ENCODE assay signal across 8 mouse cellular contexts in the genomic region with DNA sequence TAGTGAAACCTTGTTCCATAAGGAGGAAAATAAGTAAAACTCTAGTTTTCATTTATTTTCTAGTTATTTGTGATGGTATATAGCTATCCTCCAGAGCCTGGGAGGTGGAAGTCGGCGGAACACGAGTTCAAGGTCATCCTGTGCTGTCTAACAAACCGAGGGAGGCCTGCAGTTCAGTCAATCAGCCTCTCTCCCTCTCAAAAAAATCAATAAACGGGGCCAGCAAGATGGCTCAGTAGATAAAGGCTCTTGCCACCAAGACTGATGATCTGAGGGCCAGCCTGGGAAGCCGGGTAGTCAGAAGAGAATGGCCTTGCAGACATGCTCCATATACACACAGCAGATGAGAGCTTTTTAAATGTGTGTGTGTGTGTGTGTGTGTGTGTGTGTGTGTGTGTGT. TPM values are rescaled to one million over a fixed set of nuclear protein-coding genes. Genes with fewer than 3 reads are reported as not detected.
DNase-seq lines count a peak whose midpoint lies in the region; ATAC-seq and TF ChIP-seq lines count a peak whose summit lies in the region.

No protein-coding gene starts in this region.

- no peak for ATAC-seq in lung, embryonic 16.5 days (ENCODE audit: low read depth)
- no peak for ATAC-seq in limb, embryonic 14.5 days (ENCODE audit: low FRiP score, low read depth)
- ATAC-seq in stomach, embryonic 16.5 days (ENCODE audit: insufficient read depth, low FRiP score) = no peak
- no peak for ATAC-seq in erythroblast, adult 5-6 weeks (replicated peaks; ENCODE audit: low FRiP score, poor library complexity, severe bottlenecking)

- no peaks in the 10 kb centered on the region for H3K9me3 ChIP-seq in lung, embryonic 16.5 days (ENCODE audit: control insufficient read depth, low read length)
- H3K9me3 ChIP-seq in limb, embryonic 14.5 days (ENCODE audit: control insufficient read depth, low read length) = no peaks in the 10 kb centered on the region
- no peaks in the 10 kb centered on the region for H3K9me3 ChIP-seq in stomach, embryonic 16.5 days (replicated peaks; ENCODE audit: control insufficient read depth, low read length)

- H3K27me3 ChIP-seq in lung, embryonic 16.5 days (ENCODE audit: control insufficient read depth, insufficient read depth, low read depth, low read length) = no peaks in the 10 kb centered on the region
- H3K27me3 ChIP-seq in limb, embryonic 14.5 days (ENCODE audit: control insufficient read depth, insufficient read depth, low read length) = no peaks in the 10 kb centered on the region
- H3K27me3 ChIP-seq in stomach, embryonic 16.5 days (ENCODE audit: control insufficient read depth, insufficient read depth, low read length) = no peaks in the 10 kb centered on the region

- peak overlapping the region; percentile 75 for H3K4me3 ChIP-seq in lung, embryonic 16.5 days (ENCODE audit: low read length)
- peak overlapping the region; percentile 98 for H3K4me3 ChIP-seq in limb, embryonic 14.5 days (replicated peaks; ENCODE audit: low read length)
- H3K4me3 ChIP-seq in stomach, embryonic 16.5 days (replicated peaks; ENCODE audit: low read length) = peak overlapping the region; percentile 88

- peak overlapping the region; percentile 100 for H3K27ac ChIP-seq in lung, embryonic 16.5 days (ENCODE audit: low read length)
- H3K27ac ChIP-seq in limb, embryonic 14.5 days (replicated peaks; ENCODE audit: low read depth, low read length) = peak overlapping the region; percentile 100
- H3K27ac ChIP-seq in stomach, embryonic 16.5 days (ENCODE audit: low read length) = peak overlapping the region; percentile 100

- 18% methylated on average over 6 of the region's 6 CpGs for WGBS in lung, embryonic 16.5 days
- WGBS in limb, embryonic 14.5 days = 30% methylated on average over 6 of the region's 6 CpGs
- 18% methylated on average over 6 of the region's 6 CpGs for WGBS in stomach, embryonic 16.5 days

- H3K4me1 ChIP-seq in lung, embryonic 16.5 days (replicated peaks; ENCODE audit: control insufficient read depth, insufficient read depth, low read length) = peaks cover 18% of the 10 kb centered on the region
- H3K4me1 ChIP-seq in limb, embryonic 14.5 days (ENCODE audit: control insufficient read depth, insufficient read depth, low read length) = peaks cover 28% of the 10 kb centered on the region
- H3K4me1 ChIP-seq in stomach, embryonic 16.5 days (ENCODE audit: control insufficient read depth, insufficient read depth, low read length) = peaks cover 28% of the 10 kb centered on the region

- TF ChIP-seq POLR2A in limb, embryonic 14.5 days (IDR thresholded peaks at IDR 0.05; ENCODE audit: borderline replicate concordance, extremely low read depth, insufficient read depth, insufficient read length) = no peak

- H3K4me2 ChIP-seq in lung, embryonic 16.5 days (ENCODE audit: low read depth, low read length) = peak overlapping the region; percentile 71
- peak overlapping the region; percentile 97 for H3K4me2 ChIP-seq in limb, embryonic 14.5 days (replicated peaks; ENCODE audit: low read depth, low read length, severe bottlenecking)
- peak overlapping the region; percentile 91 for H3K4me2 ChIP-seq in stomach, embryonic 16.5 days (ENCODE audit: low read depth, low read length)

- H3K36me3 ChIP-seq in lung, embryonic 16.5 days (ENCODE audit: control insufficient read depth, insufficient read depth, low read length) = no peaks in the 10 kb centered on the region
- H3K36me3 ChIP-seq in limb, embryonic 14.5 days (ENCODE audit: control insufficient read depth, insufficient read depth, low read length) = no peaks in the 10 kb centered on the region
- no peaks in the 10 kb centered on the region for H3K36me3 ChIP-seq in stomach, embryonic 16.5 days (ENCODE audit: control insufficient read depth, insufficient read depth, low read length)

- peak; percentile 49 for DNase-seq in adrenal gland, adult 2 months
- no peak for DNase-seq in adrenal gland, adult 18-20 months (ENCODE audit: low spot score in 2 of 2)
- no peak for DNase-seq in lung, postnatal 14 days
- no peak for DNase-seq in limb, embryonic 14.5 days (ENCODE audit: low spot score)
- no peak for DNase-seq in cerebellum, postnatal 10 days

- peak overlapping the region; percentile 93 for H3K9ac ChIP-seq in lung, embryonic 16.5 days (ENCODE audit: low read length)
- peak overlapping the region; percentile 98 for H3K9ac ChIP-seq in limb, embryonic 14.5 days (ENCODE audit: low read depth, low read length, severe bottlenecking)
- H3K9ac ChIP-seq in stomach, embryonic 16.5 days (ENCODE audit: low read length) = peak overlapping the region; percentile 98

RNA-seq across cellular contexts. Expression of gene Tnrc18, which starts 6.6 kb away (rescaled TPM):
- 10 to 100 TPM; 58.6 to 72.1 TPM for total RNA-seq in adrenal gland, adult 2 months (2021)
- 91.5 and 110 TPM in 2 replicates for polyA plus RNA-seq in adrenal gland, adult 2 months (2012; rRNA removed)
- 10 to 100 TPM; 46.4 to 57.7 TPM for total RNA-seq in adrenal gland, adult 18-20 months (2021)
- 17.3 and 18.2 TPM in 2 replicates for polyA plus RNA-seq in lung, embryonic 16.5 days (2015; fragmentation: Nextera tagmentation; extraction: Ambion mirVana)
- 61.1 and 85.3 TPM in 2 replicates for polyA plus RNA-seq in limb, embryonic 14.5 days (2012; rRNA removed)
- polyA plus RNA-seq in limb, embryonic 14.5 days (2014; fragmentation: Nextera tagmentation; extraction: Ambion mirVana) = 46.6 and 55.7 TPM in 2 replicates
- polyA plus RNA-seq in stomach, embryonic 16.5 days (2015; fragmentation: Nextera tagmentation; extraction: Ambion mirVana) = 15.3 and 16.9 TPM in 2 replicates
- 5.4 and 7.9 TPM in 2 replicates for total RNA-seq in erythroblast, adult 5-6 weeks (2015; ENCODE audit: low replicate concordance)
- total RNA-seq in erythroblast, adult 5-6 weeks (2017; ENCODE audit: low replicate concordance) = 5.0 and 6.0 TPM in 2 replicates
